Mouse (Mus musculus) 3134 (cell line): ENCODE measurements around the gene Fbxw5.

Source experiments
- DNase-seq: peaks from one replicate; pipeline ENCODE4 v3.0.0-alpha.2; 2011; ENCODE audit warnings: low spot score; ENCODE audit not compliant: insufficient read length; ENCODE audit errors: extremely low read depth

Fbxw5 gene

GRCm38 (mm10) chr2:25477967-25478675 lies 22.4 kb upstream of the Fbxw5 start:
- DNase-seq: no peak

- DNase-seq: no peak
Measured at GRCm38 (mm10) chr2:25479551-25480311, 20.8 kb upstream of the Fbxw5 start.

DNA sequence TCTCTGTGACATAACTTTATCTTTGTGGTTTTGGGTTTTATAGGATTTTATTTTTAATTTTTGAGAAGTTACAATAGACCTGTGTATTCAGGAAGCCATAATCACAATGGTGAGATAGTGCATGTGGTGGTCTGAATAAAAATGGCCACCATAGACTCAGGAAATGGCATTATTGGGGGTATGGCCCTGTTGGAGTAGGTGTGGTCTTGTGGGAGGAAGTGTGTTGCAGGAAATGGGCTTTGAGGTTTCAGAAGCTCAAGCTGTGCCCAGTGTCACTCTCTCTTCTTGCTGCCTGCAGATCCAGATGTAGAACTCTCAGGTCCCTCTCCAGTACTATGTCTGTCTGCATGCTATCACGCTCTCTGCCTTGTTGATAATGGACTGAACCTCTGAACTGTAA lies 20.0 kb upstream of the Fbxw5 start:
- no peak for DNase-seq

GRCm38 (mm10) chr2:25482969-25483368 lies 17.6 kb upstream of the Fbxw5 start:
- no peak for DNase-seq

DNA sequence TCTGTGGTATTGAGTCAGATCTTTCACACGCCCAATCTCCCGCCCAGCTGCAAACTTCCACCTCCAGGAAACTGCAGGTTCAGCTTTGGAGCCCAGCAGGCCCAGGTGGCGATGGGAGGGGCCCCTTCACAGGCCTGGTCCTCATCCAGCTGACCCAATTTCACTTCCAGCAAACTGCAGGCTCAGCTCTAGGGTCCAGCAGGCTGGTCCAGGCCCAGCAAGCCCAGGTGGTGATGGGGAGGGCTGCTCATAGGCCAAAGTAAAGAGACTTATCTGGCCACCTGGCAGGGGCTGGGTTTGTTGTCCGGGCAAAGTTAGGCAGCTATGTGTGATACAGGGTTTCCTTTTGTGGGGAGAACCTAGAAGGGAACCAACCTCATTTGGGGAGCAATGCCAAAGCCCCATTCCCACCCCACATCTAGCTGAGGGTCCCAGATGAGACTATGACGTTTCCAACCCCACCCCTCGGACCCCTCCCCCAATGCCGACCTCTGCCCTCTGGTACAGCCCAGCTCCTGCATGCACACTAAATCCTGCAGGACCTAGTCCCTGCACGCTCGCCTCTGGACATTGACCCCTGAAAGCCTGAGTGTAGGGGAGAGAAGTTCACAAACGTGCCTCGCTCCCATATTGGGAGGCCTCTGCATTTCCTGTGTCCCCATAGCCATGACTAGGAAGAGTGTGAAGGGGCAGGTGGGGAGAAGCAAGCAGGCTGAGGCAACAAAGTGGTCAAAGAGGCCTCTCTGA lies 15.5 kb upstream of the Fbxw5 start:
- DNase-seq: no peak

- no peak for DNase-seq
Measured at GRCm38 (mm10) chr2:25487965-25488670, 12.4 kb upstream of the Fbxw5 start.

GRCm38 (mm10) chr2:25488671-25489068 lies 11.9 kb upstream of the Fbxw5 start:
- DNase-seq: no peak

GRCm38 (mm10) chr2:25492988-25493387 lies 7.6 kb upstream of the Fbxw5 start:
- DNase-seq: no peak

GRCm38 (mm10) chr2:25493476-25493961 lies 7.0 kb upstream of the Fbxw5 start, which contains the start of gene Lcn12:
Gene Lcn12 (minus strand): TSS chr2:25493911.
- no peak for DNase-seq

GRCm38 (mm10) chr2:25496462-25496861 lies 4.1 kb upstream of the Fbxw5 start:
- peak; percentile 67 for DNase-seq

- no peak for DNase-seq
Measured at GRCm38 (mm10) chr2:25497846-25498575, 2.5 kb upstream of the Fbxw5 start.

GRCm38 (mm10) chr2:25498622-25499478 lies 1.7 kb upstream of the Fbxw5 start:
- DNase-seq: no peak

DNA sequence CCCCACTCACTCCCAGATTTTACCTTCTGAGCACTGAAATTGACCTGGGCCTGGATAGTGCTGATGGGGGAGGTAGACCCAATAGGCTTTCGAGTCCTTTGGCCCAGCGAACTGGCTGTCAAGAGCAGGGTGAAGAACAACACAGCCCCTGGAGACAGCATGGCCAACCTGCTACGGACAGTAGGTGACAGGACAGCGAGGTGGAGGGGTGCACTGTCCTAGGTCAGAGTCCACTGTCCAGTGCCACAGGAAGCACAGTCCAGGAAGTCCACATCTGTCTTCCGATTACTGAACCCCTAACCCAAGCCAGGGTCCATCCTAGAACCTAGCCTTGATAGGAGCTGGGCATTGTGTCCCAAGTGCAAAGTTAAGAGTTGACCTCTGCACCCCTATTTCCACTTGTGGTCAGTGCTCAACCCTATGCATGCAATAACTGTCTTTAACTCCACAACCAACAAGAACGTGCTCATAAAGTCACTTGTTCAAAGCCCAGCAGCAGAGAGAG lies 427 bp upstream of the Fbxw5 start:
- no peak for DNase-seq

DNA sequence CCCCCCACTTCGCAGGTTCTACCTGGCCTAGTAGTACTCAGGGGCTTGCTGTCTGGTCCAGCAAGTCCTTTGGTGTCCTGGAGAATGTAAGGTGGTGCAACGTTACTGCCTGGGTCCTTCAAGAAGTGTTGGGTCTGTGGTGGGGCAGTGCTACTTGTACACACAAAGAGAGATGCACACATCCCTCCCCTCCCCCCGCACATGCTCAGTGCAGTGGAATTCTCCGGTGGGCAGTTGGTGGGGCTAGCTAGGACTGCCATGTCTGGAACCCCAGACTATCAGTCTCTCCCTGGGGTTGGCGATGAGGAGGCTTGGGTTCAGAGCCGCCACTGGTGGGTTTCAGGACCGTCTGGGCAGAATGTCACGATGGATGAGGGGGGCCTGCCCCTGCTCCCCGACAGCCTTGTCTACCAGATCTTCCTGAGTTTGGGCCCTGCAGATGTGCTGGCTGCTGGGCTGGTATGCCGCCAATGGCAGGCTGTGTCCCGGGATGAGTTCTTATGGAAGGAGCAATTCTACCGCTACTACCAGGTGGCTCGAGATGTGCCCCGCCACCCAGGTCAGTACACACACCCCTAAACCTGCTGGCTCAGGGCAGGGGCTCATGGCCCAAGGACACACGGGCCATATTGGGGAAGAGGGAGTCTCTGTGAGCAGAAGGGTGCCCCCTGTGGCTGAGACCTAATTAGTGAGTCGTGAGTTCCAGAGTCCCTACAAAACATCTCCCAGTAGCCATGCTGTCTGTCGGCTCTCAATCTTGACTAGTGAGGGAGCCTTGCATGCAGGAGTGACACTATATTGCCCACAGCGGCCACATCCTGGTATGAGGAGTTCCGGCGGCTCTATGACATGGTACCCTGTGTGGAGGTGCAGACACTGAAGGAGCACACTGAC lies 1.3 kb downstream of the Fbxw5 start, which contains the start of gene C8g:
Gene C8g, minus strand, starts transcription at position 127 of the 894 bp plus-strand sequence.
- no peak for DNase-seq

GRCm38 (mm10) chr2:25502726-25503125 lies 2.2 kb downstream of the Fbxw5 start:
- DNase-seq: no peak

DNA sequence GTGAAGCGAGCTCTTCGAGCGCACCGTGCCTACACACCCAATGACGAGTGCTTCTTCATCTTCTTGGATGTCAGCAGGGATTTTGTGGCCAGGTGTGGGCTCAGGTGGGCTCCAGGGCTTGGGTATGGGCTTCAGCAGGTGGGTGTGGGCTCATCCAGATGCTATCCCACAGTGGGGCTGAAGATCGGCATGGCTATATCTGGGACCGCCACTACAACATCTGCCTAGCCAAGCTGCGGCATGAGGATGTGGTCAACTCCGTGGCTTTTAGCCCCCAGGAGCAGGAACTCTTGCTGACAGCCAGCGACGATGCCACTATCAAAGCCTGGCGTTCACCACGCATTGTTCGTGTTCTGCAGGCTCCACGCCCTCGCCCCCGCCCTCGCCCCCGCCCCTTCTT lies 4.0 kb downstream of the Fbxw5 start:
- no peak for DNase-seq

DNA sequence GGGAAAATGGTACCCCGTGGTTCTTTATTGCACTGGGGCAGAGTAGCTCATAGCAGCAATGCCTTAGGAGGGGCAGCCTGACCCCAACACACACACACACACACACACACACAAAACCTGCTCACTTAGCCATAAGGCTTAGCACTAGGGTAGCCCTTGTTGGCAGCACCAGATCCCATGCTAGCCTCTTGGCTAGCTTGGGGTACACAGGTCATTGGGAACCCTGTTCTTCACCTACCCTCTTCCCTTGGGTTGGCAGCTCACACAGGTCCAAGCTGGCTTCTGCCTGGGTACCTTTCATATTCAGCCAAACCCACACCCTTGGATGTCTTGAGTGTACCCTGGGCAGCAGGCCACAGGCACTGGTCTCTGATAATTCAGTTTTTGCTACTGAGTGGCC lies 4.5 kb downstream of the Fbxw5 start:
- DNase-seq: no peak

DNA sequence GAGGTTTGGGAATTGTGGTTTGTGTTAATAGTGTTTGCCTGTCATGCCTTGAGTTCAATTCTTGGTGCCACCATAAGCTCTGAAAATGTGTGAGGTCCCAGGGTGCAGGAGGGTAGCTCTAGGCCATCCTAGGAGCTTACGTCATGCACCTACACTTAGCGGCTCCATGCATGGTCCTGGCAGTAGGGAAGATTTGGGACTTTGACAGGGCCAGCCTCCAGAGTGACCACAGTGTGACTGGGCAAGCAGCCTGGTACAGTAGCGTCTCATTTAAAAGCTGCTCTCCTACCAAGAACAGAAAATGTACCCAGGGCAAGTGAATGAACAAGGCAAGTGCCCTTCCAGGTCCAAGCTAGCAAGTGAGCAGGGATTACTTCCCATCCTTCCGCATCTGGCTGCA lies 5.3 kb downstream of the Fbxw5 start:
- no peak for DNase-seq
